Mouse (Mus musculus) lung, adult 2 months (tissue): Measurements from ENCODE around the gene Tspan4.

ENCODE experiments used
- CTCF ChIP-seq: fragments of 200-500 bp; IDR thresholded peaks from 2 replicates; pipeline ENCODE4 v1.5.1; 2011; ENCODE audit warnings: mild to moderate bottlenecking, low read length, control low read depth; ENCODE audit not compliant: insufficient read depth
- POLR2A ChIP-seq: fragments of 200-500 bp; IDR thresholded peaks from 2 replicates; pipeline ENCODE4 v1.6.1; 2011; ENCODE audit warnings: low read depth, mild to moderate bottlenecking, control low read depth, low read length, borderline replicate concordance; ENCODE audit errors: extremely low read depth

- TF ChIP-seq CTCF, result no peak
- TF ChIP-seq POLR2A, result no peak
These were observed 60.5 kb downstream of the Tspan4 start for GRCm38 (mm10) chr7:141535570-141535969.
